Mouse (Mus musculus) kidney, postnatal 4 days (tissue): ENCODE results near the gene Desi1.

Source experiments
- DNase-seq, 2 experiments: peaks; one replicate each; pipeline ENCODE4 v3.0.0; 2021; ENCODE audit warnings: mixed read lengths in 2 of 2

Gene Desi1

GRCm38 (mm10) chr15:82033762-82034161 is at the start of gene Desi1:
Gene Desi1, minus strand, starts transcription at chr15:82033862.
- DNase-seq, result no peak

- peak; percentile 25 to 40 for DNase-seq
Observed at GRCm38 (mm10) chr15:82081161-82081560, 47.5 kb upstream of the Desi1 start.

DNA sequence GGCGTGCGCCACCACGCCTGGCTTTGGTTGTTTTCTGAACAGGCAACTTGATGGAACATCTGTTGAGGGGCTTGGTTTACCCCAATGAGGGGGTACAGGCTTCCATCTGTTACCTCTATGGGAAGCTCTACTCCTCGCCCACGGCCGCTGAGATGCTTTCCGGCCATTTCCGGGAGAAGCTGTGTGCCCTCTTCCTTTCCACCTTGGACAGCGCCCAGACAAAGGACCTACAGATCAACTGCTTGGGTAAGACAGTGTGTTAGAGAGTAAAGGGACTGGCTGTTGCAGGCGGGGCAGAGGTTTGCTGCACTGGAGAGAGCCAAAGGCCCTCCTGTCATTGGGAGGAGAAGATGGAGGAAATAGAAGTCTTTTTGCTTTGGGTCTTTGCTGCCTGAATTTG is 46.2 kb upstream of the Desi1 start:
- DNase-seq, result peak; percentile 47 to 55

DNA sequence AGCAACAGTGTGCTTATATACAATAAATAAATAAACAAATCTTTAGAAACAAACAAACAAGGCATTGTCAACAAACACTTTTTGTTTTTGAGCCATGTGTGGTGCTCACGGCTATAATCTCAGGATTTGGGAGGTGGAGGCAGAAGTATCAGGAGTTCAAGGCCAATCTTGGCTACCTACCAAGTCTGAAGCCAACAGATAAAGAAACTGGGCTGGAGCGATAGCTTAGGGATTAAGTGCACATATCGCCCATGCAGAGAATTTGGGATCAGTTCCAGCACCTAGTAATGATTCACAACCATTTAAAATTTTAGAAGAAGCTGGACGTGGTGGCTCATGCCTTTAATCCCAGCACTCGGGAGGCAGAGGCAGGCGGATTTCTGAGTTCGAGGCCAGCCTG is 39.8 kb upstream of the Desi1 start:
- no peak for DNase-seq

DNA sequence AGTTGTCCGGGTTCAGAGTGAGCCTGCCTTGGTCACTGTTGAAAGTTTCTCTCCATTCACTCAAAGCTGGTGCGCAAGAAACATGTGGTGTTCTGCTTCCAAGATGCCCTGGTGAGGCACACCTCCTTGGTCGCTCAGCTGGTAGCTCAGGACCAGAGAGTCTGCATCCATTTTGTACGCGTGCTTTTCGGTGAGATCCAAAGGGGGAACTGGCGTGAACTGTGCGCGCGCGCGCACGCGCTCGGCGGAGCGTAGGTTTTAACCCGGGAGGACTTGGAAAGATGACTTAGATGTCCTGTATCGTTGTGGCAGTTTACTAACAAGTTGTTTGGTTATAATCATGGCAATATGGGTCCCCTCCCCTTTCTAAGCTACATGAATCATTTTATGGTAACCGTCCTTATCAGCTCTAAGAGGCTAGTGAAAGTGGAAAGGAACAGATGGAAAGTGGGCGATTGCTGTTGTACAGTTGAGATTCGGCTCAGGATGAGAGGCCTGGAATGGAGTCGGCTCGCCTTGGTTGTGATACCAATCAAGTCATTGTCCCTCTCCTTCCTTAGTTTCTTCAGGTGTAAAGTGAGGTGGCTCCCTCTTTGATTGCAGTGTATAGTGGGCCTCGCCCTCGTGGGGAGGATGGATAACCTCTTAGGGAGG is 38.3 kb upstream of the Desi1 start:
- no peak for DNase-seq

DNA sequence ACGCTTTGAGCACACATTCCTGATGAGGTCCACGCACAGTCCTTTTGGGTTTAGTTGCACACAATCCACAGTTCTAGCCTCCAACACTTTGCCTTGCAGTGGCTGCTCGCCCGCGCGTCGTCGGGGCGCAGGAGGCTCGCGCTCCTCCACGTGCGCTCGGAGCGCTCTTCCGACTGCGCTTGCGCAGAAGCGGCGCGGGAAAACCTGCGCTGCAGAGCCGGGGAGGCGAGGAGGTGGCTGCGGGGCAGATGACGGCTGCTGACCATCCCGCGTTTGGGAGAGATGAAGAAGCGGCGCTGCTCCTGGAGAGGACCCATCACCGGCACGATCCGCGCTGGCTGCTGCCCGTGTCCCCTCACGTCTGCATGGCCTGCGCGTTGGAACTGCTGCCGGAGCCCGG is 36.2 kb upstream of the Desi1 start, which contains the start of gene Mei1:
Gene Mei1, plus strand, starts transcription at position 99 of the 400 bp plus-strand sequence.
- DNase-seq, result peak in 1 of 2 experiments; percentile 10

DNA sequence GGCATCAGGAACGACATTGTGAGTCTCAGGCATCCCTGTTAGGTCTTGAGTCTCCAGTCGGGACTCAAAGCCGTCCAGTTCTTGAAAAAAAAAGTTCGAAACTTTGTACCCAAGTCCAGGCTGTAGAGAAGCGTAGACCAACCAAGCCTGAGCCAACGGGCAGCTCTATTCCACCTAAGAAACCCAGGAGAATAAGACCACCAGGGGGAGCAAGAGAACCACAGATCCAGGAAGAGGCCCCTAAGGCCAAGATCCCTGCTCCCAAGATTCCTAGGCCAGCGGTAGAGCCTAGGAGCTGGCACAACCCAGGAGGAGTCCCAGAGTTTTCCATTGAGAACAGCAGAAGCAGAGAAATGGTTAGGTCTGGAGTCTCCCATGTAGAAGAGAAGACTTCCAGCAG is 31.8 kb upstream of the Desi1 start:
- DNase-seq, result peak; percentile 69 to 80

DNA sequence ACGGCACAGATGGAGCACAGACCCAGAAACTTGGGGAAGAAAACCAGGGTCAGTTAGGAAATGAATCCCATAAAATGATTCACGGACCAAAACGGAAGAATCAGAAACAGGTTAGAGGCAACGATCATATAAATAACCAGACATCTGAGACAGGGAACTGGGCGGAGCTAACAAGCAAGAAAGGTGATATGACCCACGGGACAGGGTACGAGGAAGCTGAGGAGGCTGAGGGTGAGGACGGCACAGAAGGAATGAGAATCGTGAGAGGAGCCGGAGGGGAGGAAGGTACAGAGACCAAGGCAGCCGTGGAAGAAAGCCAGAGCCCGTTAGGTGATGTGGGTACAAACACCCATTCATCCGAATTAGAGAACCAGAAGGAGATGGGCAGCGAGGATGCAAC is 30.2 kb upstream of the Desi1 start:
- DNase-seq, result no peak

GRCm38 (mm10) chr15:82058719-82059201 is 25.1 kb upstream of the Desi1 start, which contains the start of gene 4930407I10Rik:
Gene 4930407I10Rik, plus strand, starts transcription at chr15:82059151.
- DNase-seq, result no peak

DNA sequence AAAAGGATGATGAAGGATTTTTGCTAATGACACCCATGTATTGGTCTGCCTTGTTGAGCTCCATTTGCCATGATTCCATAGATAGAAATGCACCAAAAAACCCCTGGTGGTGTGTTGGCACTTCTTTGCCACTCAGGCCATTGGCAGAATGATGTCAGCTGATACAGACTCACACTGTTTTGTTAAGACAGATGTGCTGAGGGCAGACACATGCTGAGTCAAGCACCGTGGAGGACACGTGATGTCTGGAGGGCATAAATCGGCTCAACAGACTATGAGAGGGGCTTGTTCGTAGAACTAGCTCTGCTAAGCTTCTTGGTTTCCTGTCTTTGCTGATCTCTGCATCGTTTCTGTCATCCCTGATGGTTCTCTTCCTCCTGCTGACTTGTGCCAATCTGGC is 18.9 kb upstream of the Desi1 start:
- DNase-seq, result no peak

DNA sequence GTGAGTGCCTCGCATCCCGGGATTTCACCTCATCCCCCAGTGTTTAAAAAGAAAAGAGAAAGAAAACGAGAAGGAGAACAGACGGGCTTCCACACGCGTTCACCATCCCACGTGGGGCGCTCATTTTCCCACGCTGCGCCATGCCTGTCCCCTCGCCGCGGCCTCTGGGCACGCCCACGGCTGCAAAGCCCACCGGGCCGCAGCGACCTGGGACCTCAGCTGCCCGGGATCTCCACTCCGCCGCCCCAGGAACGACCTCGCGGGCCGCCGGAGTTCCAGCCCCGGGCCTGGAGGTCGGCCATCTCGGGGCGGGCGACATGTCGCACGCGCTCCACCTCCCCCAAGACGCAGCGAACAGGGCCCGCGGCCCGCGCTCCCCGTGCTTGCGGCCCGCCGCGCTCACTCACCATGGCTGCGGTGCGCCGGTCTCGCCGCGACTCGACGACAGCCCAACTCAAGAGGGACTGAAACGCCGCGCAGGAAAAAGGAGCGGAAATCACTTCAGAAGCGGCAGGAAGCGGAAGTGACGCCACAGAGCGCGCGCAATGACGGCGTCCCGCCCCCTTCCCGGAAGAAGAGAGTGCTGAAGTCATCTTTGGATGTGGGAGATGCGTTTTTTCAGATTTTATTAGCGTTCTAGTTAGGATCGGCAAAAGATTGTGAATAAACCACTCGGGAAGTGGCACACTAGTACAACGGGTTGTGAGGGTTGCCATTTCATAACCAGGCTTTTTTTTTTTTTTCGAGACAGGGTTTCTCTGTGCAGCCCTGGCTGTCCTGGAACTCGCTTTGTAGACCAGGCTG is 13.6 kb upstream of the Desi1 start, which contains the start of gene Snu13:
Gene Snu13, minus strand, starts transcription at position 519 of the 804 bp plus-strand sequence.
- peak; percentile 96 for DNase-seq

DNA sequence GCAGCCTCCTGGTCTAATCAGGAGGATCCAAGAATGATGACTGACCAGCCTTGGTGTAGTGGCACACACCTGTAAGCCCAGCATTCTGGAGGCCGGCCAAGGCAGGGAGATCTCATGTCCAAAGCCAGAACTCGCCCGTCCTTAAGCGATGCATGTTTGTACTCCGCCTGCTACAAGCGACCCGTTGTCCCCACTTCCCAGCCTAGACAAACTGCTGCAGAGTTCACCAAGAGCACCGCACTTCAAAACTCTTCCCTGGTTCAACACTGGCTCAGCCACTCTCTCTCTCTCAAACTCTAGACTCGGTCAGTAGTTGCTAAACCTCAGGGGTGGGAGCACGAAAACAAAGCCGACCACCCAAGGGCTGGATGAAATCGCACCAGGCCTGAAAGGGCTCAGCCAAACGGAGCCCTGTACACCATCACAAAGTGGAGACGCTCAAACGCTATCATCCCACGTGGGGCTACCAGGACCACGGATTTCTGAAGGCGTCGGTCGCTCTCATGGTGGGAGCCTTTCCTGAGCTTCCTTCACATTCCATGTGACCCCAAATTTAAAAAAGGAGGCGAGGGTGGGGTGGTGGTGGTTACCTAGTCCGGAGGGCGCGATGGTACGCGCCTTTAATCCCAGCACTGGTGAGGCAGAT is 12.7 kb upstream of the Desi1 start:
- DNase-seq, result peak; percentile 24 to 37

DNA sequence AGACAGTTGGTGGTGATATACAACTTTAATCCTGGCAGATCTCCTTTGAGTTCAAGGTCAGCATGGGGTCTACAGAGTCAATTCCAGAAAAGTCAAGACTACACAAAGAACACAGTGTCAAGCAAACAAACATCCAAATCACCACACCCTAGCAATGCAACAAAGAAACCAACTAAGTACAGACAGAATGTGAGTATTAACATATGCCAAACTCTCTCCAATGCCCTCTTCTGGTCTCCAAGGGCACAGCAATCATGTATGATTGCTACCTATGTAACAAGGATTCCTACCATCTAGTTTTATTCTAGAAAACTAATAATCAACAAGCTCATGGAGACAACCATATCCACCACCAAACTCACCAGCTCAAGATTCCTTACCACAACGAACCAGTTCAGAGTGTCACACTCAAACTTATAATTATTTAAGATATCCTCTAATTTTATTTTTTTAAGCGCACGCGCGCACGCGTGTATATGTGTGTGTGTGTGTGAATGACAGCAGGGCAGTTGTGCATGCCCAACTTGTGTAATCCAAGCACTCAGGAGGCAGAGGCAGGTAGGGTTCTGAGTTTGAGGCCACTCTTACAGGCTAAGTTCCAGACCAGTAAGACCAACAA is 10.6 kb upstream of the Desi1 start:
- DNase-seq, result peak; percentile 12 to 25

GRCm38 (mm10) chr15:82040650-82041049 is 7.0 kb upstream of the Desi1 start:
- DNase-seq, result peak; percentile 55 to 70

DNA sequence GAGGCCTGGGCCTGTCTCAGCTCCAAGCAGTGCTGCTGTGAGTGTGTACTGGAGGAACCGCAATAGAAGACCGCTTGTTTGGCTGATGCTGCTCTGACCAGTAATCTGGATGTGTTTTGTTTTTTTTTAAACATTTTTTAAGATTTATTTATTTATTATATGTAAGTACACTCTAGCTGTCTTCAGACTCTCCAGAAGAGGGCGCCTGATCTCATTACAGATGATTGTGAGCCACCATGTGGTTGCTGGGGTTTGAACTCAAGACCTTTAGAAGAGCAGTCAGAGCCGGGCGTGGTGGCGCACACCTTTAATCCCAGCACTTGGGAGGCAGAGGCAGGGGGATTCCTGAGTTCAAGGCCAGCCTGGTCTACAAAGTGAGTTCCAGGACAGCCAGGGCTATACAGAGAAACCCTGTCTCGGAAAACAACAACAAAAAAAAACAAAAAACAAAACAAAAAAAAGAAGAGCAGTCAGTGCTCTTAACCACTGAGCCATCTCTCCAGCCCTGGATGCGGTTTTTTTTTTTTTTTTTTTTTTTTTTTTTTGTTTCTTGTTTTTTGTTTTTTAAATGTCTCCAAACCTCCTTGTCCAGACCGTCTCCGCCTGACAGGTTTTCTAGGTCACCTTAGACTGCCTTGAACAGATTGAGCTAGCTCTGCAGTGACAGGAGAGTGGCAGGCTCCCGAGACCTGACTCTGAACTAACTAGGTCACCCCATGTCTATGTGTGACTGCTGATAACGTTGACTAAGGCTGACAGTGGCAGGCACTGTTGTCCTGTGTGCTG is 2.4 kb upstream of the Desi1 start:
- peak; percentile 25 to 37 for DNase-seq

DNA sequence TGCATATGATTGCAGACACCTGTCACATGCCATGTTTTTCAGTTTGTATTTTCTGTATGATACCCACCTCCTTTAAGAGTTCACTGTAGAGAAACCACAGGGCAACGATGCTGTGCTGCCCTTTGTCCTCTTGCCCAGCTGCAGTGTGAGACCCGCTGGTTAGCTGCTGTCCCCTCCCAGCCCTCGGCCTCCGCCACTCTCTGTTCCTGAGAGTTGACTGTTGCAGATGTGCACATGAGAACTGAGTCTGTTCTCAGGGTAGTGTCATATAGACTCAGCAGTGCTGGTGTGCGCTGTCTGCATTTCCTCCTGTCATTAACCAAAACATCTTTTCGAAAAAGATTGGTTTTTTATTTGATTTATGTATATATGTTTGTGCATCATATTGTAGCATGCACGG is 1.3 kb downstream of the Desi1 start:
- DNase-seq, result no peak

- no peak for DNase-seq
Observed at GRCm38 (mm10) chr15:82027726-82028125, 5.9 kb downstream of the Desi1 start.

DNA sequence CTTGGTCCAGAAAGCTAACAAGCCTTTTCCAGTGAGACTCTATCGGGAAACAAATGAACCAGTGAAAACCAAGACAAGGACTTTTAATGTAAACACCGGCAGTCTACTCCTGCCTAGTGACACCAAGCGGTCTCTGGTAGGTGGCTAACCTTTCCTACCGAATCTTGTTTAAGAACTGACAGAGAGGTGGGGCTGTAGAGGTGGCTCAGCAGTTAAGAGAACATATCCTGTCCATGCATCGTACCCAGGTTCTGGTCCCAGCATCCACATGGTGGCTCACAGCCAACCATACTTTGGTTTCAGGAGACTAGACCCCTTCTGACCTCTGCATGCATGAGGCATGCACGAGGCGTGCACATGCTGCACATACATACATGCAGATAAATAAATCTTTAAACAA is 6.4 kb downstream of the Desi1 start:
- no peak for DNase-seq

DNA sequence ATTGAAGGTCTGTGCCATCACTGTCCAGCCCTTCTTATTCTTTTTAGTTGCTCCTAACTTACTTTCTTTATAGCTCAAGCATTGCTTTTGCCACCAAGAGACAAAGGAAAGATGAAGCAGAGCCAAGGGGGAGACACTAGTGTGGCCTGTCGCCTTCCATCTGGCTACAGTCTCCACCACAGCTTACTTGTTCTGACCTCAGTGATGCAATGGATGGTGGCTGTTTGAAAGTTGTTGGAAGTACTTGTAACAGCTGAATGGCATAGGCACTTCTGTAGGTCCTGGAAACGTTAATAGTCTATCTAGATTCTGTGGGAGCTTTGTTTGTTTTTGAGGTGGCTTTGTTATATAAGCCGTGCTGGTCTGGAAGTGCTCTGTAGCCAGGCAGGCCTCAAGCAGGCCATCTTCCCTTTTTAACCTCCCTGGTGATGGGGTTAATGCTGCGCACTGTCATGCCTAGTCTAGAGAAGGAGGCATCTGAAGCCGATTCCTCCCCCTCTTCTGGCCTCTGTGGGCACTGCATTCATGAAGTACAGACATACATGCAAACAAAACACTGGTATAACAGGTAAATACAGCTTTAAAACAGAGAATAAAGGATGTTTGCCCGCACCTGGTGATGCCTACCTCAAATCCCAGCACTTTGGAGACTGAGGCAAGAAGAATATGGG is 9.6 kb downstream of the Desi1 start:
- DNase-seq, result no peak

DNA sequence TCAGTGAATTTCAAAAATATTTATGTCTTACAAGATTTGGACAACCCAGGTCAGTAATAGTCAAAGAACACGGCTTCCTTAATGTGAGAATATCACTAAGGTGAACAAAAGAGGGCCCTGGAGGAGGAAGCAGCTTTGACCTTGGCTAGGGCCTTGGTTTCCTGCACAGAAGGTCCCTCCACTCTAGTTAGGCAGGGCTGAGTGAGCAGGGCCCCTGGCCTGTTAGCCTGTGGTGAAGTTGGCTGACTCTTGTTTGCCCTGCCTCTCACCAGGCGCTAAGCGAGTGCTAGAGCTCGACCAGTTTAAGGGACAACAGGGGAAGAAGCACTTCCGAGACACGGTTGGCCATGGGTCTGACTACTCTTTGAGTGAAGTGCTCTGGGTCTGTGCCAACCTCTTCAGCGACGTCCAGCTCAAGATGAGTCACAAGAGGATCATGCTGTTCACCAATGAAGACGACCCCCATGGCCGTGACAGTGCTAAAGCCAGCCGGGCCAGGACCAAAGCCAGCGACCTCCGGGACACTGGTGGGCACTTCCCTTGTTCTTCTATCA is 11.1 kb downstream of the Desi1 start:
- no peak for DNase-seq

DNA sequence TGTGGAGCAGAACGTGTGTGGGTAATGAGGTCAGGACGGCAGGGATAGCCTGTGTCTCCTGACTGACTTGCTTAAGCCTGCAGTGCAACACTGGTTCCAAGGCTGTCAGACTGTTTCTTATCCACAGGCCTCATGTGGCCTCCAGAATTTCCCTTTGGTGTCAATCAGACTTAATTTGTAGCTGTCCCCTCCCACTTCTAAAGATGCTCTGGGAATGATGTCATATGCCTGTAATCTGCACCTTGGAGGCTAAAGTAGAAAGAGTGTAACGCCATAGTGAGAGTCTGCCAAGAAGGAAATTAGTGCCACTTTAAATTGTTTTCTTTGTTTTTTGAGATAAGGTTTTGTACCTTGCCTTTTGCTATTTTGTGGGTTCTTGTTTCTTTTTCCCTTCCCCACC is 14.4 kb downstream of the Desi1 start:
- DNase-seq, result no peak
